Mouse (Mus musculus): ENCODE data around the gene Srebf2. TPM values are rescaled to one million over a fixed set of nuclear protein-coding genes. Genes with fewer than 3 reads are reported as not detected.
A peak's percentile ranks its signal among the peaks of the same experiment; 100 is the strongest.

Gene Srebf2
- polyA plus RNA-seq, 1 experiment from 2014 or later, result 114 TPM

DNA sequence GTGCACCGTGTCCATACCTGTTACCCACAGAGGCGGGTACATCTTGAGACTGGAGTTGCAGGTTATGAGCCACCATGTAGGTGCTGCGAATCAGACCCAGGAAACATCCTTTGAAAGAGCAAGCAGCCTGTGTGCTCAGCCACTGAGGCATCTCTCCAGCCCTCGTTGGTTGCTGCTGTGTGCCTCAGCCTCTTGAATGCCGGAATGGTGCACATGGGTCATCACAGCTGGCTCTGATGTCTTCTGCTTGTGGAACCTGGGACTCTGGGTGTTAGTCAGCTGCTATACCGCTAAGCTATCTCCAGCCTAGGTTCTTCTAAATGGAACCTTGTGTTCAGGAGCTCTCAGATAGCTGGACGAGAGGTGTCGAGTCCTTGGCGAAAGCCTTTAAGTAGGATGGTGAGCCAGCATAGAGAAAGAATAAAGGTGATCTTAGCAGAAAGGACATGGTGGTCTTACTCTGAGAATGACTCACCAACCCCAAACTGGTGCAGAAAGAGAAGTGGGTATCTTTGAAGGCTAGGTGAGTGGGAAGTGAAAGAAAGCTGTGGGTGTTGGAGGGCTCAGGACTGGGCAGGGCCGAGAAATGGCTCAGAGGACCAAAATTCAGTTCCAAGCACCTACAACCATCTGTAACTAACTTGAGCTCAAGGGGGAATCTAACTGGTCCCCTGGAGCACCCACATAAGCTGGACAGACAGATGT is 16.5 kb downstream of the Srebf2 start:
- Histone ChIP-seq H3K27me3 (ENCODE audit: insufficient read depth, low read length) (no peaks in the 10 kb centered on the region), H3K36me3 (ENCODE audit: insufficient read depth) (no peaks in the 10 kb centered on the region), H3K4me2 (no peak overlapping the region), H3K9ac (no peak overlapping the region), H3K9me3 (ENCODE audit: low read depth, low read length) (no peaks in the 10 kb centered on the region), H3K4me1 (ENCODE audit: insufficient read depth) (peaks cover 21% of the 10 kb centered on the region), H3K27ac (ENCODE audit: low read depth) (peak overlapping the region; percentile 1; the same call in 1 of the 2 replicates), H3K4me3 (ENCODE audit: low read depth, low read length) (no peak overlapping the region)
- 83% methylated on average over 10 of the region's 10 CpGs for WGBS
- no peak for TF ChIP-seq CTCF (IDR thresholded peaks at IDR 0.05; ENCODE audit: low read depth)
- ATAC-seq (ENCODE audit: insufficient read depth), result no peak
- no peak for DNase-seq

DNA sequence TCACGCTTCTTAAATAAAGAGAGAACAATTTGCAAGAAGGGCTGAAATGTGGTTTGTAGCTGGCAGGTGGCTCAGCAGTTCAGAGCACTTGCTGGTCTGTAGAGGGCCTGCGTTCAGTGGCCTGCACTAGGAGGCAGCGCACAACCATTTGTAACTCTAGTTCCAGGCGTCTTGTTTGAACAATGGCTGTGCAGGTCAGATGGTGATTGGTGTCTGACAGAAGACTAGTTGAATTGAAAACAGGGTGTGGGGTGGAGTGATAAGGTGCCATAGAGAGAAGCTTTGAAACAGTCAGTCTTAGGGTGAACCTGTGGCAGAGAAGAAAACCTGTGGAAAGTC is 17.0 kb downstream of the Srebf2 start:
- peak overlapping the region; percentile 1; the same call in 1 of the 2 replicates for H3K27ac ChIP-seq (ENCODE audit: low read depth)

DNA sequence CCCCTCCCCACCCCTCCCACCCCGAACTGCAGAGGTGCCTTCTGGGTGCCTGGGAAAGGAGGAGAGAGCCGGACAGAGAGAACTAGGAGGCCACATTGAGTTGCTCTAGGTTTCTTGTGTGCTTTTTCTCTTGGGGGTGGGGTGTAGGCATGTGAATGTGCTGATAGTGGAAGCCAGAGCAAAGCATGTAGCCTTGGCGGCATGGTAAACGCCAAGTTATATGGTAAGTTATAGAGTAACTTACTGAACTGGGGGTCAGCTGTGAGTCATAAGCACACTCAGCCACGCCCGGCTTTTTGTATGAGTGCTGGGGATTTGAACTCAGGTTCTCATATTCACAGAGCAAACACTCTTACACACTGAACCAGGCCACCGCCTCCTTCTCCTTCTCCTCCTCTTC is 17.5 kb downstream of the Srebf2 start:
- no peak for TF ChIP-seq CTCF (IDR thresholded peaks at IDR 0.05; ENCODE audit: low read depth)
- H3K4me3 ChIP-seq (ENCODE audit: low read depth, low read length), result no peak overlapping the region
- H3K27ac ChIP-seq (ENCODE audit: low read depth), result peak overlapping the region; percentile 1; the same call in 1 of the 2 replicates
- H3K9me3 ChIP-seq (ENCODE audit: low read depth, low read length), result no peaks in the 10 kb centered on the region
- no peaks in the 10 kb centered on the region for H3K27me3 ChIP-seq (ENCODE audit: insufficient read depth, low read length)
- no peaks in the 10 kb centered on the region for H3K36me3 ChIP-seq (ENCODE audit: insufficient read depth)
- ATAC-seq (ENCODE audit: insufficient read depth) (no peak), DNase-seq (no peak)
- 51% methylated on average over 7 of the region's 7 CpGs for WGBS
- H3K9ac ChIP-seq, result no peak overlapping the region
- no peak overlapping the region for H3K4me2 ChIP-seq
- peaks cover 17% of the 10 kb centered on the region for H3K4me1 ChIP-seq (ENCODE audit: insufficient read depth)

More for the DNA sequence above, 17.0 kb downstream of the Srebf2 start:
- ATAC-seq (ENCODE audit: insufficient read depth) (no peak), DNase-seq (no peak)
- Histone ChIP-seq H3K9me3 (ENCODE audit: low read depth, low read length) (no peaks in the 10 kb centered on the region), H3K4me1 (ENCODE audit: insufficient read depth) (peaks cover 21% of the 10 kb centered on the region), H3K9ac (no peak overlapping the region), H3K4me2 (no peak overlapping the region), H3K27me3 (ENCODE audit: insufficient read depth, low read length) (no peaks in the 10 kb centered on the region), H3K36me3 (ENCODE audit: insufficient read depth) (no peaks in the 10 kb centered on the region), H3K4me3 (ENCODE audit: low read depth, low read length) (no peak overlapping the region)
- no peak for TF ChIP-seq CTCF (IDR thresholded peaks at IDR 0.05; ENCODE audit: low read depth)
- 42% methylated on average over 4 of the region's 4 CpGs for WGBS

GRCm38 (mm10) chr15:82165332-82166239 is 18.6 kb downstream of the Srebf2 start:
- 0 out of 2 replicates have a peak overlapping the region, but pooled peaks have one; percentile 4 for H3K4me2 ChIP-seq
- H3K27me3 ChIP-seq (ENCODE audit: insufficient read depth, low read length), result no peaks in the 10 kb centered on the region
- peaks cover 10% of the 10 kb centered on the region for H3K36me3 ChIP-seq (ENCODE audit: insufficient read depth)
- no peak overlapping the region for H3K4me3 ChIP-seq (ENCODE audit: low read depth, low read length)
- peaks cover 14% of the 10 kb centered on the region for H3K4me1 ChIP-seq (ENCODE audit: insufficient read depth)
- DNase-seq (peak; percentile 88), ATAC-seq (ENCODE audit: insufficient read depth) (0 out of 2 replicates have a peak, but pooled peaks have one; percentile 31)
- H3K9ac ChIP-seq, result no peak overlapping the region
- 50% methylated on average over 8 of the region's 8 CpGs for WGBS
- TF ChIP-seq CTCF (IDR thresholded peaks at IDR 0.05; ENCODE audit: low read depth), result peak; percentile 90
- H3K27ac ChIP-seq (ENCODE audit: low read depth), result peak overlapping the region; percentile 59; the same call in 1 of the 2 replicates
- H3K9me3 ChIP-seq (ENCODE audit: low read depth, low read length), result no peaks in the 10 kb centered on the region

GRCm38 (mm10) chr15:82166240-82167100 is 19.5 kb downstream of the Srebf2 start:
- H3K4me3 ChIP-seq (ENCODE audit: low read depth, low read length), result no peak overlapping the region
- H3K36me3 ChIP-seq (ENCODE audit: insufficient read depth), result peaks cover 19% of the 10 kb centered on the region
- peak overlapping the region; percentile 59; the same call in 1 of the 2 replicates for H3K27ac ChIP-seq (ENCODE audit: low read depth)
- ATAC-seq (ENCODE audit: insufficient read depth), result no peak
- DNase-seq, result no peak
- 41% methylated on average over 22 of the region's 22 CpGs for WGBS
- peak overlapping the region; percentile 10; the same call in 1 of the 2 replicates for H3K9ac ChIP-seq
- peaks cover 6% of the 10 kb centered on the region; the same call in 1 of the 2 replicates for H3K4me1 ChIP-seq (ENCODE audit: insufficient read depth)
- H3K9me3 ChIP-seq (ENCODE audit: low read depth, low read length), result no peaks in the 10 kb centered on the region
- H3K27me3 ChIP-seq (ENCODE audit: insufficient read depth, low read length), result no peaks in the 10 kb centered on the region
- no peak for TF ChIP-seq CTCF (IDR thresholded peaks at IDR 0.05; ENCODE audit: low read depth)
- 0 out of 2 replicates have a peak overlapping the region, but pooled peaks have one; percentile 11 for H3K4me2 ChIP-seq
